Mouse (Mus musculus) neural tube, embryonic 11.5 days (tissue): ENCODE measurements at regions not wholly inside any gene's neighbourhood (a gene's known extent, or its start where the extent isn't known, plus 50 kb on each side); places are given as distances from the start of the nearest gene placed in this dataset.

Source experiments
- ATAC-seq: fragments of 200-750 bp; cut with Nextera tagmentation; 2 replicates; pipeline ENCODE4 v1.8.0; 2017; ENCODE audit warnings: moderate number of reproducible peaks, mild to moderate bottlenecking, moderate TSS enrichment, moderate library complexity; ENCODE audit not compliant: insufficient read depth, low FRiP score, low TSS enrichment
- DNase-seq: peaks from one replicate; pipeline ENCODE4 v3.0.0-alpha.2; 2015; ENCODE audit warnings: low spot score
- H3K27ac ChIP-seq: fragments of 300-500 bp; sonication (generic); 2 replicates; pipeline ENCODE4 v1.5.1; 2014; ENCODE audit warnings: low read depth, mild to moderate bottlenecking, low read length
- H3K27me3 ChIP-seq: fragments of 300-500 bp; sonication (generic); 2 replicates; pipeline ENCODE4 v1.6.1; 2014; ENCODE audit warnings: mild to moderate bottlenecking, low read length, mixed read lengths; ENCODE audit not compliant: control insufficient read depth, insufficient read depth
- H3K36me3 ChIP-seq: fragments of 300-500 bp; sonication (generic); 2 replicates; pipeline ENCODE4 v1.6.1; 2014; ENCODE audit warnings: mild to moderate bottlenecking, low read length, moderate library complexity, mixed read lengths; ENCODE audit not compliant: control insufficient read depth, insufficient read depth
- H3K4me1 ChIP-seq: fragments of 300-500 bp; sonication (generic); 2 replicates; pipeline ENCODE4 v1.6.1; 2014; ENCODE audit warnings: low read length, mixed read lengths; ENCODE audit not compliant: control insufficient read depth, insufficient read depth
- H3K4me2 ChIP-seq: fragments of 300-500 bp; sonication (generic); 2 replicates; pipeline ENCODE4 v1.6.1; 2014; ENCODE audit warnings: low read depth, mild to moderate bottlenecking, moderate library complexity
- H3K4me3 ChIP-seq: fragments of 300-500 bp; sonication (generic); 2 replicates; pipeline ENCODE4 v1.5.1; 2014; ENCODE audit warnings: low read depth, low read length
- H3K9ac ChIP-seq: fragments of 300-500 bp; sonication (generic); 2 replicates; pipeline ENCODE4 v1.6.1; 2014; ENCODE audit warnings: mild to moderate bottlenecking, low read length
- H3K9me3 ChIP-seq: fragments of 300-500 bp; sonication (generic); 2 replicates; pipeline ENCODE4 v1.6.1; 2016; ENCODE audit warnings: low read length; ENCODE audit not compliant: control insufficient read depth
- WGBS: fragments of 180-500 bp; shearing (Covaris S2); extraction: QIAGEN DNeasy Blood & Tissue Kit; methylation state at CpG from one replicate; pipeline ENCODE4 v1.1.7; 2014; 5-methylcytosine and 5-hydroxymethylcytosine counted together

DNA sequence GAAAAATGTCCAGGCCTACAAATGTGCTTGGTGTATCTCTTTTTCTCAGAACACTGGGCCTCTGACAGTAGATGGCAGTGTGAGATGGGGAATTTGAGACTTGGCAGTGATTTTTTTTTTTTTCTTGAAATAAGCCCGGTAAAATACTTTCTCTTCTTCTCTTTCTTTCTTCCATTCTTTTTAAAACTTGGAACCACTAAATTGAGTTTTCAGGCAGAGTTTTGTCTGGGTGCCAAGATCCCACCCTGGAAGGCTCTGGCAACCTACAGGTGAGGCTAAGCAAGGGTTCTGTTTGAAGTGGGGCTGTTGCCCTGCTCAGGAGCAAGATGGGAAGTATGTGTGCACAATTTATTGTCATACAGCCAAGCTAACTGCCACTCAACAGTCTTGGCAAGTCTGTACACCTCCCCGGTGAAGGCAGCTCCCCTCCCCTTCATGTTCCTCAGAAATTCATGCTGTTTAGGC is 223.1 kb upstream of the Slc35b3 start:
- Histone ChIP-seq H3K9me3 (no peaks in the 10 kb centered on the region), H3K4me2 (no peak overlapping the region), H3K27me3 (no peaks in the 10 kb centered on the region), H3K27ac (no peak overlapping the region), H3K36me3 (no peaks in the 10 kb centered on the region), H3K4me3 (no peak overlapping the region), H3K4me1 (no peaks in the 10 kb centered on the region), H3K9ac (no peak overlapping the region)
- WGBS, result 63% methylated on average over 2 of the region's 2 CpGs
- ATAC-seq (no peak), DNase-seq (no peak)

DNA sequence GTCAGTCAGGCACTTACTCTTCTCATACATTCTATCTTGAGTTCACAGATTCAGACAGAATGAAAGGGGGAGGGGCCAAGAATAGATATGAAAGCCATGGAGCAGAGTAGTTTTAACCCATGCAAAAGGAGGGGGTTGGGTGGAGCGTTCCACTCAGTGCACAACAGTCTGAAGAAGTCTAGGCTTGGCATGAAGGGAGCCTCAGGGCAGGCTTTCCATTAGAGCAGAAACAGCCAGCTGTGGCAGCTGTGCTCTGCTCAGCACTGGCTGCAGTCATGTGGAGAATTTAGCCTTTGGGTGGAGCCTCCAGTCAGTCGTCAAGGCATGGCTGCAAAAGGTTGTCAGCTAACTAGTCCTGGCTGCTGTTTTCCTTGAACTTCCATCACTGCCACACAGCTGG is 201.3 kb upstream of the Slc35b3 start:
- Histone ChIP-seq H3K4me2 (no peak overlapping the region), H3K27ac (no peak overlapping the region), H3K4me3 (no peak overlapping the region), H3K9ac (no peak overlapping the region), H3K27me3 (no peaks in the 10 kb centered on the region), H3K36me3 (no peaks in the 10 kb centered on the region), H3K9me3 (no peaks in the 10 kb centered on the region), H3K4me1 (no peaks in the 10 kb centered on the region)
- 70% methylated on average over 2 of the region's 2 CpGs for WGBS
- DNase-seq (no peak), ATAC-seq (no peak)

DNA sequence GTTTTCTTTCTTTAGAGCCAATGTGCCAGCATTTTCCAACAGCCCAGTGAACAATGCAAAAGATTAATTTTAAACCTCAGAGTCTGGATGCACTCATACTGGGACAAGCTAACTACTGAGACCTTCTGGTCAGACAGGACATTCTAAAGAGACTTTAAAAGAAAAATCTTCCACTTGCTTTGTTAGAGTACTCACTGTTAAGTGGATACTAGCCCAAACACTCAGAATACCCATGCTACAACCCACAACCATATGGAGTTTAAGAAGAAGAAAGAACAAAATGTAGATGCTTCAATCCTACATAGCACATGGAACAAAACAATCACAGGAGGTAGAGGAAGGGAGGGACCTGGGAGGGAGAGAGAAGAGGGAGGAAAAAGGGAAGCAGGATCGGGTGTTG is 167.3 kb upstream of the Slc35b3 start:
- H3K9ac ChIP-seq, result no peak overlapping the region
- H3K4me1 ChIP-seq, result no peaks in the 10 kb centered on the region
- H3K27me3 ChIP-seq, result no peaks in the 10 kb centered on the region
- no peak for ATAC-seq
- no peak overlapping the region for H3K27ac ChIP-seq
- no peaks in the 10 kb centered on the region for H3K9me3 ChIP-seq
- 71% methylated on average over 1 of the region's 1 CpGs for WGBS
- no peak overlapping the region for H3K4me2 ChIP-seq
- no peak overlapping the region for H3K4me3 ChIP-seq
- DNase-seq, result no peak
- no peaks in the 10 kb centered on the region for H3K36me3 ChIP-seq

DNA sequence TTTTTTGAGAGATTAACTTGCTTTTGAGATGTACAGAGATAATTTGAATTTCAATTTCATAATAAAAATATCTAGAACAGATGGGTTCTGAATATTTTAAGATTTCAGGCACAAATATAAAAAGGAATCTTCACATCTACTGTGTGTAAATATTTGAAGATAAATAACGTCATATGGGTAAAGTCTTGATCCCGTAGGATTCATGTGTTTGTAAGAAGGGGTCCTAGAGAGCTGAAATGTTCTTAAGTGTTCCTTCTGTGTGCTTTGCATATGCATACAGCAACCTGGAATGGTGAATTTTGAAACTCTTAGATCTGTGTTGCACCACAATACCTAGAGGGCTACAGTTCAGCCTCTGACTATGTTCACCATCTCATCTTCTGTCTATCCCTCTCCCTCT is 131.4 kb upstream of the Slc35b3 start:
- H3K36me3 ChIP-seq, result no peaks in the 10 kb centered on the region
- no peak overlapping the region for H3K4me3 ChIP-seq
- H3K9me3 ChIP-seq, result no peaks in the 10 kb centered on the region
- no peak for ATAC-seq
- no peaks in the 10 kb centered on the region for H3K27me3 ChIP-seq
- no peak overlapping the region for H3K27ac ChIP-seq
- H3K9ac ChIP-seq, result no peak overlapping the region
- H3K4me1 ChIP-seq, result no peaks in the 10 kb centered on the region
- WGBS, result 94% methylated on average over 2 of the region's 2 CpGs
- no peak for DNase-seq
- H3K4me2 ChIP-seq, result no peak overlapping the region

DNA sequence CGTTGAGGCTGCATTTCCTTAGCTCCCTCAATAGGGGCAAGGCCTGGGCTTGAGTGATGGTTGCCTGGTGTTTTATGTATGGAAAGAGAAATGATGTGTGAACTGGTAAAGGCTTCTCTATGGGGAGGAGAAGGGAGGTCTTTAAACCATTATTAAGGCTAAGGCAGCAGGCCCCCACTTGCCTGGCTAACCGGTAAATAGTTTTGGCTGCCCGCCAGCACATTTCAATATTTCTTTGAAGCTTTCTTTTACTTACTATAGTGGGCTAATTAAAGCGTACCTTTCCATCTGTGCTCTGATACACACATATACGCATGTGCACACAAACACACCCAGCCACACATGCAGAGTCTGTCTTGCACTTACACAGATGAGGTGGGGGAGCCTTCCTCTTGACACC is 123.9 kb upstream of the Slc35b3 start:
- Histone ChIP-seq H3K4me3 (no peak overlapping the region), H3K4me1 (no peaks in the 10 kb centered on the region), H3K27ac (no peak overlapping the region), H3K9me3 (no peaks in the 10 kb centered on the region), H3K4me2 (no peak overlapping the region), H3K9ac (no peak overlapping the region), H3K27me3 (no peaks in the 10 kb centered on the region), H3K36me3 (no peaks in the 10 kb centered on the region)
- 61% methylated on average over 5 of the region's 5 CpGs for WGBS
- DNase-seq, result peak; percentile 13
- ATAC-seq, result peak; percentile 68

DNA sequence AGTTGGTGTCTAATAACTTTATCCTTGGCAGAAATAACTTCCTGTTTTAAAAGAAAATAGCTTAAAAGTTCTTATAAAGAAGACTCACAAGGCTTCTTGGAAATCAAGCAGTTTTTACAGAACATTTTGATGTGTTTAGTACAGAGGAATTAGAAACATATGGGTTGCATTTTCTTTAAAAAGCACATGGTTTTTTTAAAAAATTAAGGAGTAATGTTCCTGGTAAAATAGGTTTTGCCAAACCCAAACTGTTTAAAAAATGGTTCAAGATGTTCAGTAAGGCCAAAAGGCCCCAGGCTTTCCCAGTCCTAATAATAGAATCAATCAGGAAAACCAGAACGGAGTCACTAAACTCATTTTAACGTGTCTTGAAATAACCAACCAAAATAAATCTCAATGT is 113.5 kb upstream of the Slc35b3 start:
- DNase-seq (no peak), ATAC-seq (no peak)
- Histone ChIP-seq H3K27me3 (no peaks in the 10 kb centered on the region), H3K9me3 (no peaks in the 10 kb centered on the region), H3K4me3 (no peak overlapping the region), H3K27ac (no peak overlapping the region), H3K4me1 (no peaks in the 10 kb centered on the region), H3K9ac (no peak overlapping the region), H3K4me2 (no peak overlapping the region), H3K36me3 (no peaks in the 10 kb centered on the region)
- WGBS, result 80% methylated on average over 2 of the region's 2 CpGs

DNA sequence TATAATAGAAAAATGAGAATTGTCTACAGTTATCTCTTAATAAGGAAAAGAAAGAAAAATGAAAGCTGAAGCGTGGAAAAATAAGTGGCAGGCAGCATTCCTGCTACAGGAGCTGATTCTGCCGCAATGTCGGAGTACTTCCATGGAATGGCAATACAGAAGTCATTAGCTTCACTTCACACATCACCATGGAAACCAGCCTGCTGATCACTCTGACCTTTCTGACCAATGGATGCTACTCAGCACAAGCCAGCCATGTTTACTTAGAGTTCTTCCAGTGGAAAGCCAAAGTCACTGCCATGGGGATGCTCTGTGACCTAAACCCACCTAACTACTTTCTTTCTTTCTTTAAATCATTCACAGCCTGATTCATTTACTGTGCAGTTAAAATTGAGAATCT is 71.6 kb upstream of the Slc35b3 start:
- ATAC-seq, result no peak

DNA sequence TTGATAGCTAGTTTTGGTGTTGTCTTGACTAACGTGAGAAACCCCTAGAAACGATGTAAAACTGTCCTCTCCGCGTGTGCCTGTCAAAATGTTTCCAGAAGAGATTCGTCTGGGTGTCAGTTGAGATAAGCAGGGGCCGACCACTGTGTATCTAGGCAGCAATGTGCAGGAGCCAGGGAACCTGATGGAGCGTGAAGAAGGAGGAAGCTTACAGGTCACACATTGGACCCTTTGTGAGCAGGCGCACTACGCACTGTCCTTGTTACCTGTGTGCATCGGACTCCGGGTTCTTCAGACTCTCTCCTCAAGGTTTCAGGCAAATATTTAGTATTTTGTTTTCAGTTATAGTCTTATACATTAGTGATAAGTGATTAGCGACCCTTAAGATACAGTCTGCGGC is 59.5 kb upstream of the Slc35b3 start:
- no peak for ATAC-seq
- Histone ChIP-seq H3K36me3 (no peaks in the 10 kb centered on the region), H3K9ac (no peak overlapping the region), H3K4me3 (no peak overlapping the region), H3K9me3 (no peaks in the 10 kb centered on the region), H3K27me3 (no peaks in the 10 kb centered on the region), H3K4me2 (no peak overlapping the region), H3K27ac (no peak overlapping the region), H3K4me1 (no peaks in the 10 kb centered on the region)
- WGBS, result 88% methylated on average over 13 of the region's 13 CpGs
- no peak for DNase-seq

More for the DNA sequence above, 71.6 kb upstream of the Slc35b3 start:
- no peaks in the 10 kb centered on the region for H3K27me3 ChIP-seq
- no peak for DNase-seq
- no peak overlapping the region for H3K27ac ChIP-seq
- H3K36me3 ChIP-seq, result no peaks in the 10 kb centered on the region
- 69% methylated on average over 3 of the region's 3 CpGs for WGBS
- H3K9me3 ChIP-seq, result no peaks in the 10 kb centered on the region
- no peaks in the 10 kb centered on the region for H3K4me1 ChIP-seq
- H3K9ac ChIP-seq, result no peak overlapping the region
- H3K4me3 ChIP-seq, result no peak overlapping the region
- H3K4me2 ChIP-seq, result no peak overlapping the region

DNA sequence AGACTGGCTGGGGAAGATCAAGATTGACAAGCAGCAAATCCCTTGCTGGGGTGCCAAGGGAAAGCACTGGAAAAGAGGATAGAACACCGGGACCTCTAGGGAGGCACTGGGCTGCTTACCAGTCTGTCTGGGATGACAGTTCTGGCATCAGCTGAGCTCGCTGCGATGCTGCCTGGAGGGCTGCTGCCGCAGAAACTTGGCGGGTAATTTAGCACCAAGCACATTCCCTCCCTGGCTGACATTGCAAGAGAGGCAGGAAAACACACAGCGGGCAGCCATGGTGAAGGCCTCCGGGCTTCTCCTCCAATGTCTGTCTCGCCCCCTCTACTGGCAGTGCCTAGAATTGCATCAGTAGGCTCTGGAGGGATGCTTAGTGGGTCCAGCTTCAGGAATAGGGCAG is 51.0 kb upstream of the Slc35b3 start:
- no peak overlapping the region for H3K4me3 ChIP-seq
- no peaks in the 10 kb centered on the region for H3K36me3 ChIP-seq
- WGBS, result 6% methylated on average over 8 of the region's 8 CpGs
- H3K4me2 ChIP-seq, result 0 out of 2 replicates have a peak overlapping the region, but pooled peaks have one; percentile 30
- DNase-seq, result peak; percentile 82
- H3K9me3 ChIP-seq, result no peaks in the 10 kb centered on the region
- no peak overlapping the region for H3K27ac ChIP-seq
- no peak overlapping the region for H3K9ac ChIP-seq
- H3K4me1 ChIP-seq, result no peaks in the 10 kb centered on the region
- no peaks in the 10 kb centered on the region for H3K27me3 ChIP-seq
- ATAC-seq, result peak; percentile 61
